Mouse (Mus musculus) neural tube, embryonic 14.5 days (tissue): ENCODE results near the gene Lmbr1l. TPM values are rescaled to one million over a fixed set of nuclear protein-coding genes. Genes with fewer than 3 reads are reported as not detected.

ENCODE experiments used
- ATAC-seq: fragments of 200-750 bp; cut with Nextera tagmentation; 2 replicates; pipeline ENCODE4 v1.8.0; 2017; ENCODE audit warnings: low read depth, mild to moderate bottlenecking, moderate TSS enrichment, moderate library complexity
- H3K27ac ChIP-seq: fragments of 300-500 bp; sonication (generic); 2 replicates; pipeline ENCODE4 v1.5.1; 2014; ENCODE audit warnings: low read depth, mild to moderate bottlenecking, control low read depth, low read length, moderate library complexity, mixed read lengths
- H3K27me3 ChIP-seq: fragments of 300-500 bp; sonication (generic); 2 replicates; pipeline ENCODE4 v1.6.1; 2014; ENCODE audit warnings: low read length; ENCODE audit not compliant: control insufficient read depth, insufficient read depth
- H3K36me3 ChIP-seq: fragments of 300-500 bp; sonication (generic); 2 replicates; pipeline ENCODE4 v1.6.1; 2014; ENCODE audit warnings: low read length, mixed read lengths; ENCODE audit not compliant: control insufficient read depth, insufficient read depth
- H3K4me1 ChIP-seq: fragments of 300-500 bp; sonication (generic); 2 replicates; pipeline ENCODE4 v1.6.1; 2014; ENCODE audit warnings: low read length; ENCODE audit not compliant: control insufficient read depth, insufficient read depth
- H3K4me2 ChIP-seq: fragments of 300-500 bp; sonication (generic); 2 replicates; pipeline ENCODE4 v1.6.1; 2014; ENCODE audit warnings: mild to moderate bottlenecking, low read depth, low read length, control low read depth
- H3K4me3 ChIP-seq: fragments of 300-500 bp; sonication (generic); 2 replicates; pipeline ENCODE4 v1.5.1; 2014; ENCODE audit warnings: low read depth, low read length, control low read depth, mixed read lengths
- H3K9ac ChIP-seq: fragments of 300-500 bp; sonication (generic); replicated peaks from 2 replicates; pipeline ENCODE4 v1.6.1; 2014; ENCODE audit warnings: low read depth, mild to moderate bottlenecking, control low read depth, low read length, mixed read lengths
- H3K9me3 ChIP-seq: fragments of 300-500 bp; sonication (generic); 2 replicates; pipeline ENCODE4 v1.6.1; 2016; ENCODE audit warnings: low read length; ENCODE audit not compliant: control insufficient read depth
- WGBS: fragments of 180-500 bp; shearing (Covaris S2); extraction: QIAGEN DNeasy Blood & Tissue Kit; methylation state at CpG from one replicate; pipeline ENCODE4 v1.1.7; 2014; 5-methylcytosine and 5-hydroxymethylcytosine counted together
- polyA plus RNA-seq: library from polyadenylated mRNA; unstranded; fragments of >200 nt; fragmentation: Nextera tagmentation; extraction: Ambion mirVana; gene quantifications from 2 replicates; pipeline ENCODE4 v1.2.1, GENCODE M21; 2014

The Lmbr1l gene
- polyA plus RNA-seq, 1 experiment from 2014 or later: 10.5 TPM

GRCm38 (mm10) chr15:98883661-98884060 lies 34.4 kb downstream of the Lmbr1l start:
- Histone ChIP-seq H3K9me3 (no peaks in the 10 kb centered on the region), H3K4me1 (no peaks in the 10 kb centered on the region), H3K36me3 (no peaks in the 10 kb centered on the region), H3K4me3 (no peak overlapping the region), H3K27me3 (no peaks in the 10 kb centered on the region), H3K9ac (no peak overlapping the region), H3K27ac (no peak overlapping the region), H3K4me2 (no peak overlapping the region)
- ATAC-seq: no peak

GRCm38 (mm10) chr15:98881656-98882008 lies 36.4 kb downstream of the Lmbr1l start:
- no peak overlapping the region for H3K27ac ChIP-seq
- ATAC-seq: peak; percentile 29; the same call in 1 of the 2 replicates
- H3K4me2 ChIP-seq: peak overlapping the region; percentile 54; the same call in 1 of the 2 replicates

GRCm38 (mm10) chr15:98880978-98881655 lies 36.9 kb downstream of the Lmbr1l start:
- H3K4me2 ChIP-seq: peak overlapping the region; percentile 54
- ATAC-seq: peak; percentile 95
- no peaks in the 10 kb centered on the region for H3K4me1 ChIP-seq
- H3K9me3 ChIP-seq: no peaks in the 10 kb centered on the region
- peak overlapping the region; percentile 77 for H3K27ac ChIP-seq
- no peaks in the 10 kb centered on the region for H3K27me3 ChIP-seq
- H3K9ac ChIP-seq: peak overlapping the region; percentile 70
- peaks cover 3% of the 10 kb centered on the region for H3K36me3 ChIP-seq
- under 1% methylated on average over 43 of the region's 48 CpGs for WGBS
- peak overlapping the region; percentile 44 for H3K4me3 ChIP-seq

More at GRCm38 (mm10) chr15:98881656-98882008, 36.4 kb downstream of the Lmbr1l start:
- H3K36me3 ChIP-seq: peaks cover 3% of the 10 kb centered on the region
- no peaks in the 10 kb centered on the region for H3K4me1 ChIP-seq
- H3K4me3 ChIP-seq: no peak overlapping the region; the same call in 1 of the 2 replicates
- H3K27me3 ChIP-seq: no peaks in the 10 kb centered on the region
- H3K9me3 ChIP-seq: no peaks in the 10 kb centered on the region
- WGBS: 12% methylated on average over 5 of the region's 5 CpGs
- no peak overlapping the region for H3K9ac ChIP-seq

- WGBS: 19% methylated on average over 3 of the region's 3 CpGs
- no peak for ATAC-seq
- Histone ChIP-seq H3K4me1 (0 out of 2 replicates have a peak, but pooled peaks cover 3% of the 10 kb centered on the region), H3K9ac (no peak overlapping the region), H3K4me3 (no peak overlapping the region), H3K27me3 (no peaks in the 10 kb centered on the region), H3K4me2 (no peak overlapping the region), H3K36me3 (peaks cover 3% of the 10 kb centered on the region), H3K27ac (no peak overlapping the region), H3K9me3 (no peaks in the 10 kb centered on the region)
Measured at GRCm38 (mm10) chr15:98877331-98877730, 40.7 kb downstream of the Lmbr1l start.

GRCm38 (mm10) chr15:98871916-98872888 lies 45.8 kb downstream of the Lmbr1l start:
- ATAC-seq: peak; percentile 82
- Histone ChIP-seq H3K27ac (peak overlapping the region; percentile 92), H3K4me3 (peak overlapping the region; percentile 99), H3K9me3 (no peaks in the 10 kb centered on the region), H3K4me1 (peaks cover 31% of the 10 kb centered on the region), H3K36me3 (no peaks in the 10 kb centered on the region), H3K4me2 (peak overlapping the region; percentile 100), H3K27me3 (peaks cover 3% of the 10 kb centered on the region; the same call in 1 of the 2 replicates), H3K9ac (peak overlapping the region; percentile 80)
- WGBS: under 1% methylated on average over 51 of the region's 51 CpGs

- Histone ChIP-seq H3K27me3 (peaks cover 3% of the 10 kb centered on the region; the same call in 1 of the 2 replicates), H3K4me3 (peak within 1 kb of the TSS; percentile 99), H3K4me2 (peak within 1 kb of the TSS; percentile 100), H3K9me3 (no peaks in the 10 kb centered on the region), H3K36me3 (peaks cover 1% of the 10 kb centered on the region; the same call in 1 of the 2 replicates), H3K27ac (peak within 1 kb of the TSS; percentile 92), H3K4me1 (peaks cover 35% of the 10 kb centered on the region), H3K9ac (peak within 1 kb of the TSS; percentile 80)
- ATAC-seq: peak; percentile 42
- under 1% methylated on average over 53 of the region's 94 CpGs for WGBS
Measured at GRCm38 (mm10) chr15:98871070-98871915, 46.7 kb downstream of the Lmbr1l start, which contains the start of gene Kmt2d. Gene Kmt2d (minus strand): TSS chr15:98871204.

GRCm38 (mm10) chr15:98870179-98871069 lies 47.6 kb downstream of the Lmbr1l start:
- peak overlapping the region; percentile 92; the same call in 1 of the 2 replicates for H3K27ac ChIP-seq
- H3K27me3 ChIP-seq: peaks cover 3% of the 10 kb centered on the region; the same call in 1 of the 2 replicates
- ATAC-seq: no peak
- H3K9ac ChIP-seq: peak overlapping the region; percentile 80
- peak overlapping the region; percentile 99 for H3K4me3 ChIP-seq
- H3K4me1 ChIP-seq: peaks cover 35% of the 10 kb centered on the region
- no peaks in the 10 kb centered on the region for H3K9me3 ChIP-seq
- peaks cover 10% of the 10 kb centered on the region for H3K36me3 ChIP-seq
- H3K4me2 ChIP-seq: peak overlapping the region; percentile 100
- 0% methylated on average over 15 of the region's 16 CpGs for WGBS
